Mouse (Mus musculus) heart, embryonic 10.5 days (tissue): ENCODE results near the gene A1cf. TPM values are rescaled to one million over a fixed set of nuclear protein-coding genes. Genes with fewer than 3 reads are reported as not detected.

Experiments
- DNase-seq: peaks from one replicate; pipeline ENCODE4 v3.0.0-alpha.2; 2017; ENCODE audit warnings: low spot score
- H3K27ac ChIP-seq: fragments of 300-500 bp; sonication (generic); 2 replicates; pipeline ENCODE4 v1.5.1; 2016; ENCODE audit warnings: mild to moderate bottlenecking
- H3K27me3 ChIP-seq: fragments of 300-500 bp; sonication (generic); 2 replicates; pipeline ENCODE4 v1.6.1; 2016; ENCODE audit warnings: mild to moderate bottlenecking; ENCODE audit not compliant: poor library complexity, insufficient read depth, severe bottlenecking
- H3K36me3 ChIP-seq: fragments of 300-500 bp; sonication (generic); 2 replicates; pipeline ENCODE4 v1.6.1; 2016; ENCODE audit warnings: mild to moderate bottlenecking, moderate library complexity
- H3K4me1 ChIP-seq: fragments of 300-500 bp; sonication (generic); 2 replicates; pipeline ENCODE4 v1.6.1; 2016; ENCODE audit warnings: mild to moderate bottlenecking
- H3K4me3 ChIP-seq: fragments of 300-500 bp; sonication (generic); 2 replicates; pipeline ENCODE4 v1.5.1; 2016; ENCODE audit warnings: mild to moderate bottlenecking, moderate library complexity
- H3K9me3 ChIP-seq: fragments of 300-500 bp; sonication (generic); 2 replicates; pipeline ENCODE4 v1.6.1; 2016; ENCODE audit warnings: mild to moderate bottlenecking, moderate library complexity
- whole genome bisulfite sequencing: fragments of 180-500 bp; shearing (Covaris S2); methylation state at CpG from one replicate; pipeline ENCODE4 v1.1.7; 2016; 5-methylcytosine and 5-hydroxymethylcytosine counted together
- polyA plus RNA-seq: library from polyadenylated mRNA; unstranded; fragments of >200 nt; fragmentation: Nextera tagmentation; extraction: Ambion mirVana; gene quantifications from 2 replicates; pipeline ENCODE4 v1.2.1, GENCODE M21; 2016

Gene A1cf
- polyA plus RNA-seq, 1 experiment from 2014 or later = 3.0 TPM

DNA sequence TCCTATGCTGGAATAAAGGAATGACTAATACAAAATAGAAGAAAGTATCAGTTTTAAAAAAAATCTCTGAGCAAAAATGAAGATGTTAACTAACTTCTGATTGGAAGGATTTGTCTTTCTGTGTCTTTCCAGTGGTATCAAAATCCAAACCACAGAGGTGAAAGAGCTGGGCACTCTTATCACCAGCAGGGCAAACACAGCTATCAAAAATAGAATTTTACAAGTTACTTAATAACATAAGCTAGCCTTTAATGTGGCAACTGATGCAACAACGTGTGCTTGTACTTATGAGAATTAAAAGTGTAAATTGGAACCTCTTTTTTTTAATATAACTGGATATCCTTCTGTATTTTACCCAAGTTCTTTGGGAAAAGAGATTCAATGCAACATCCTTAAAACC lies 27.4 kb downstream of the A1cf start:
- Histone ChIP-seq H3K27me3 (no peaks in the 10 kb centered on the region), H3K27ac (no peak overlapping the region), H3K4me3 (no peak overlapping the region), H3K4me1 (no peaks in the 10 kb centered on the region), H3K36me3 (no peaks in the 10 kb centered on the region), H3K9me3 (no peaks in the 10 kb centered on the region)
- no peak for DNase-seq
- 75% methylated on average over 1 of the region's 1 CpGs for WGBS

DNA sequence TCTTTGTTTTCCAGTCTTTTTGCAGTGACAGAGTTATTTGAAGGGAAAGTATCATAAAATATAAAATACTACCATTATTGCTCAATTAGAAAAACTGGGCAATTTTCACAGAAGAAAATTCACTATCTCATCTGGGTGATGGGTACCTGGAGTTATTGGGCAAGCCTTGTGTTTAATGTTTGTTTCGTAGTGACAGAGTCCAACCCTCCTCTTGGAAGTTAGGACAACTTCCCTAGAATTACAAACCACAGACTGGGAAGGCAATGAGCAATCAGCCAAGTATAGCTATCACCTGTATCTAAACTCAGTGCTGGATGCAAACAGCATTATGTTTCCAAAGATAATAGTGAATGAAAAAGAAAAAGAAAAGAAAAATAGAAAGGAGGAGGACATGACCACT lies 28.1 kb downstream of the A1cf start:
- Histone ChIP-seq H3K4me3 (no peak overlapping the region), H3K9me3 (no peaks in the 10 kb centered on the region), H3K4me1 (no peaks in the 10 kb centered on the region), H3K27ac (no peak overlapping the region), H3K27me3 (no peaks in the 10 kb centered on the region), H3K36me3 (no peaks in the 10 kb centered on the region)
- no peak for DNase-seq
- 73% methylated on average over 1 of the region's 1 CpGs for WGBS

DNA sequence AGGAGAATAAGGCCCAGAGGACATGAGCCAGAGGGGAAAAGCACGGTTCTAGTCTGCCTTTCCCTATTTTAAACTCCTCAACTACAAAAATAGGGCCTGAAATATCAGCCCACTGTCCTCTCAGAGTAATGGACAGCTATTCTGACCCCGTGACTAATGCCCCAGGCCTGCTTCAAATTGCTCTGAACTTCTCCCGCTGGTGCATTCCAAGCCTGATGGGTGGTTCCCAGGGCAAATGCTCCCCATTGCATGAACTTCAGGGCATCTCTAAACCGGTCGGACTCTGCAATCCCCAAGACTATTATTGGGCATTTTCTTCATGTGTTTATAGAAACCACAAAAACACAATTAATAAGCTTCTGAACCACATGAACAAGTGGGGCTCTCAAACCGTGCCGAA lies 37.1 kb downstream of the A1cf start:
- Histone ChIP-seq H3K9me3 (no peaks in the 10 kb centered on the region), H3K4me3 (no peak overlapping the region), H3K27ac (no peak overlapping the region), H3K4me1 (no peaks in the 10 kb centered on the region), H3K36me3 (no peaks in the 10 kb centered on the region), H3K27me3 (no peaks in the 10 kb centered on the region)
- DNase-seq = no peak
- WGBS = 59% methylated on average over 7 of the region's 7 CpGs

DNA sequence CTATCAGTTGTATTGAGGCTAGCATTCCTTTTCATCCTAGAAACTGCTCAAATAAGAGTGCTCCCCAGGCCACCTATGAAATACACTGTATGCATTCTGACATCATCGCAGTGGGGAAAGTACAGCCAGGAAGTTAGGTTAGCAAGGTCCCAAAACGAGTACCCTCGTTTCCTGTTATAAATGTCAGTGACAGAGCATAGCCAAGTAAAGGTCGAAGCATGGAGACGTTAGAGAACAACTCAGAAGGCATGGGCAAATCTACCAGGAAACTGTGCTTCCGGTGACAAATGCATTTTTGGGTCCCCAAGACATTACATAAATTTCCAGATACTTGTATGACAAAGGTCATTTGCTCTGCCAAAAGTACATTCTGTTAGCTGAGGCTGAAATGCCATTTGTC lies 41.9 kb downstream of the A1cf start:
- DNase-seq = no peak
- no peaks in the 10 kb centered on the region for H3K4me1 ChIP-seq
- WGBS = 77% methylated on average over 6 of the region's 6 CpGs
- H3K36me3 ChIP-seq = no peaks in the 10 kb centered on the region
- no peaks in the 10 kb centered on the region for H3K9me3 ChIP-seq
- no peak overlapping the region for H3K27ac ChIP-seq
- no peak overlapping the region for H3K4me3 ChIP-seq
- H3K27me3 ChIP-seq = no peaks in the 10 kb centered on the region

DNA sequence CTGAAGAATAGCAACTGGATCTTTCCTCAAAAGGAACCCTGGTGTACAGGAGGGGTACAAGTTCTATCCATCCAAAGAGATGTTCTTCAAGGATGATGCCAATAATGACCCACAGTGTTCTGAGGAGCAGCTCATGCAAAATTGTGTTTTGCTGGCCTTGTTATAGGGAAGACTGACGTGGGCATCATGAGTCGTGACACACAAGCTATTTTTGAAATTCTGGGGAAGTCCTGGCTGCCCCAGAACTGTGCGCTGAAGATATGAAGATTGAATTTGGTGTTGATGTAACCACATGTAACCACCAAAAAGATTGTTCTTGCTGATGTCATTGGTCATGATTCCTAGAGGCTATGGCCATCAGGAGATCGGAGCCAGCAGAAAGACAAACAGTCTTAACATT lies 45.4 kb downstream of the A1cf start:
- no peaks in the 10 kb centered on the region for H3K27me3 ChIP-seq
- 85% methylated on average over 4 of the region's 4 CpGs for WGBS
- no peak overlapping the region for H3K27ac ChIP-seq
- no peak for DNase-seq
- H3K9me3 ChIP-seq = no peaks in the 10 kb centered on the region
- no peaks in the 10 kb centered on the region for H3K4me1 ChIP-seq
- no peak overlapping the region for H3K4me3 ChIP-seq
- no peaks in the 10 kb centered on the region for H3K36me3 ChIP-seq

DNA sequence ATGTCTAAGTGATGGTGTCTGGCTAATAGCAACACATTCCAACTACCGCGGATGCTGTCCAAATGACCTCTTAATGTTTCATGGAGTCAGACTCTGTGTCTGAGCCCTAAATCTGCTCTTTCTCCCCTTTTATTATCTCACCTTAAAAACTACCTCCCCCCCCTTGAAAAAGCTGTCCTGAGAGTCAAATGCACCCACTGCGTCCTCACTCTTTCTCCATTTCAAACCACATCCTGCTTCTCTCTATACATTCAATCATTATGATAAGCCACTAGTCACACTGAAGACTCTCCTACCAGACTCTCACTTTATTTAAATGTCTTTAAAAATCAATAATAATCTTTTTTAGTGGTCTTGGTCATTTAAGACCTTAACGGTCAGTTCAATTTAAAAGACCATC lies 51.8 kb downstream of the A1cf start:
- Histone ChIP-seq H3K4me1 (no peaks in the 10 kb centered on the region), H3K36me3 (no peaks in the 10 kb centered on the region), H3K9me3 (no peaks in the 10 kb centered on the region), H3K27me3 (no peaks in the 10 kb centered on the region), H3K27ac (no peak overlapping the region), H3K4me3 (no peak overlapping the region)
- WGBS = 88% methylated on average over 4 of the region's 4 CpGs
- DNase-seq = no peak

DNA sequence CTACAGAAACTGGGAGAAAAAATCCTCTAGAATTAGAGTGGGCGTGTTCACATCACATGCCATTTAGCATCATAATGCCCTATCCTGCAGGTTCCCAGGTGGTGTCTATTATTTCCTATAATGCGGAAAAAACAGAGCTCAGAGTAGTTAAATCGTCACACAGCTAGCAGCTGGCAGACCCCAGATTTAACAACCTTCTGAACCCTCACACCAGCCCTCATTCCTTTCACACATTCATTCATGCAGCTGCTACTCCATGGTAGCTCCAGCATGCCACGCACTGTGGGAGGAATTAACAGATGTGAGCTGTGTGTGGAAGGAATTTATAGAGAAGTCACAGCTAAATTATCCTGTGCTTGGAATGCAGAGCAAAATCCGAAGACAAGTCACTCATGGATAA lies 53.3 kb downstream of the A1cf start:
- no peak for DNase-seq

DNA sequence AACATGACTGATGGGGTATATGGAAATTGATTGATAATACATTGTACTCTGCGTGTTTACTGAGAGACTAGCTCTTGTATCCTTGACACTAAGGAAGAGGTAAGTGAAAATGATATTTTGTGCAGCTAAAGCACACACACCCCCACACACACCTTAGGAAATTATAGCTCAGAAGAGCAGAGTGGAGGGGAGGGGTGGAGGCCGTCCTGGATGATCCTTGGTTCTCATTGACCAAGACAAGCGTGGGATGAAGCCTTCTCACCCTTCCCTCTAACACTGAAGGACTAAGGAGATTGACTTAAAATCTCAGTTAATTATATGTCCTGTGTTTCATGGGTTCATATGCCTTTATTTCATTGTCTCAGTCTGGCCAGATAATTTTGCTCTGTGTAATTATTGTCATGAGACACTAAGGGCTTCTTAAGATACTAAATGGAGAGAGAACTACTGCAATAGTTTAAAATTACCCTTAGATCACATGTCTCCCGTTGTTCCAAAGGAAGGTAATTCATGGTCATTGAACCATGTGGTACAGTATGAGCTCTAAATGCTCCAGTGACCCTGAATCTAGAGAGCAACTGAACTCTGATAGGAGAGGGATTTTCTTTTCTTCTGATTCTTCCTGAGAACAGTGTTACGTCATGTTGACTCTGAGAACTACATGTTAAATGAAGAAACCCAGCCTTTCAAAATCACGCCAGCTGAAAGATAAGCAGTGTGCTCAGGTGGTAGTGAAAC lies 55.2 kb downstream of the A1cf start:
- Histone ChIP-seq H3K4me3 (no peak overlapping the region), H3K27me3 (no peaks in the 10 kb centered on the region), H3K4me1 (no peaks in the 10 kb centered on the region), H3K36me3 (no peaks in the 10 kb centered on the region), H3K9me3 (no peaks in the 10 kb centered on the region), H3K27ac (no peak overlapping the region)
- DNase-seq = no peak
- WGBS = 77% methylated on average over 6 of the region's 6 CpGs

More for the DNA sequence above, 53.3 kb downstream of the A1cf start:
- H3K27ac ChIP-seq = no peak overlapping the region
- 71% methylated on average over 5 of the region's 5 CpGs for WGBS
- no peaks in the 10 kb centered on the region for H3K9me3 ChIP-seq
- no peaks in the 10 kb centered on the region for H3K36me3 ChIP-seq
- no peaks in the 10 kb centered on the region for H3K27me3 ChIP-seq
- no peaks in the 10 kb centered on the region for H3K4me1 ChIP-seq
- H3K4me3 ChIP-seq = no peak overlapping the region

DNA sequence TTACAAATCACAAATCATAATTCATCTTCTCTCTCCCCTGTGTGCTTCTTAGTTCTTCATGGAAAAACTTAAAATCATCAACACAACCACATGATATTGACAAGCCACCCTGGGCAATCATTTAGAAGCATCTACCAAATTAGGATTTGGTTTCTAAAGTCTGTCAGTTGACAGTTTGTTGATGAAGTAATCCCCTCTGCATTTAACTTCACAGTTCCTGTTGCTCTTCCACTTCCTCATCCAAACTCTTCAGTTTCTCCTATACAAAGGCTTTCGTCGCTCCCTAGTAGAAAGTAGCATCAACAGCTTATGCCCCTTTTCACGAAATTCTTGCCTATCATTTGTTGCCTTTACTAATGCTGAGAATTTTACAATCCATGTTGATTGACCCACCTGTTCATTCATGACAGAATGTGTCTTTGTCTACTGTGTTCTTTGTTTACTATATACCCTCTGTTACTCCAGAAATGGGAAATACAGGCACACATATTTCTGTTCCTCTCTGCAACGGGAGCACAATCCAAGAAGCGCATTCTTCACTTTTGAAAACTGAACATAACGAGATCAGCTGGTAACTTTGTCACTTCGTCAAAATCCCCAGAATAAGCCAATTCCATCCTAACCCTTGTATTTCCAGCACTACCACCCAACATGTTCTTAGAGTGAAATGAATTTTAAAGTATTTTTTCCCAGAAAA lies 82.4 kb downstream of the A1cf start:
- 78% methylated on average over 7 of the region's 7 CpGs for WGBS
- no peaks in the 10 kb centered on the region for H3K4me1 ChIP-seq
- no peaks in the 10 kb centered on the region for H3K27me3 ChIP-seq
- DNase-seq = no peak
- no peak overlapping the region for H3K4me3 ChIP-seq
- H3K27ac ChIP-seq = no peak overlapping the region
- H3K36me3 ChIP-seq = no peaks in the 10 kb centered on the region
- no peaks in the 10 kb centered on the region for H3K9me3 ChIP-seq

DNA sequence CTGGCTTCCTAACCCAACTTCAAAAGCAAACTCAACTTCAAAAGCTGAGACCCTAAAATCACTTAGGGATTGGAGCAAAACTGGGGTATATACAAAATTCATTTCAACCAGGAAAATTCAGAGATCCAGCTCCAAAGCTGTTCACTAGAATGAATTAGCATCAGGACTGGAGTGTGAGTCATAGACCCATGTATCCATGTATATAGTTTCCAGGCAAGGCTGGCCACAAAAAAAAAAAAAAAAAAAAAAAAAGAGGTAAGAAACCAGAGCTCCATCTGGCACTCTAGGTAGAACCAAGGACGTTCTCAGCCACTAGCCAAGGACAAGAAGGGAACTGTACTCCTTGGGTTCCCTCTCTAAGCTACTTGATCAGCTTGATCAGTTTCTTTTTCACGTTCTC lies 85.2 kb downstream of the A1cf start:
- Histone ChIP-seq H3K27me3 (no peaks in the 10 kb centered on the region), H3K9me3 (no peaks in the 10 kb centered on the region), H3K4me3 (no peak overlapping the region), H3K4me1 (no peaks in the 10 kb centered on the region), H3K36me3 (no peaks in the 10 kb centered on the region), H3K27ac (no peak overlapping the region)
- 73% methylated on average over 2 of the region's 2 CpGs for WGBS
- no peak for DNase-seq

DNA sequence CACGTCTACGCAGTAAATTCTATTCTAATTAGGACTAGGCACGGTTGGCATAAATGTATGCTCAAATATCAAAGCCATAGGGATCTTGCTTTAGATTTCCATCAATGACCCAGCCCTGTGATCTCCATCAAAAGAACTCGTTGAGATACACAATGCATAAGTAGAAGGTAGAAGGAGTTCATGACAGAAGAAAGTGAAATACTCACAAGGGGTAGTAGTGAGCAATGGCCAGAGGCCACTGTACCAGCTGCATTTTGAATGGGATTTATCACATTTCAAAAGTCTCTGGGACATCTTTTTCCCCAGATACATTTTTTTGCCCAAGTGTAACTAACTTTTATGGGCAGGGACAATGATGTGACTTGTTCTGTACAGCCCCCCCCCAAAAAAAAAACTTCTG lies 85.7 kb downstream of the A1cf start:
- Histone ChIP-seq H3K36me3 (no peaks in the 10 kb centered on the region), H3K9me3 (no peaks in the 10 kb centered on the region), H3K4me1 (no peaks in the 10 kb centered on the region), H3K27me3 (no peaks in the 10 kb centered on the region), H3K4me3 (no peak overlapping the region), H3K27ac (no peak overlapping the region)
- DNase-seq = no peak
- WGBS = 88% methylated on average over 4 of the region's 4 CpGs

DNA sequence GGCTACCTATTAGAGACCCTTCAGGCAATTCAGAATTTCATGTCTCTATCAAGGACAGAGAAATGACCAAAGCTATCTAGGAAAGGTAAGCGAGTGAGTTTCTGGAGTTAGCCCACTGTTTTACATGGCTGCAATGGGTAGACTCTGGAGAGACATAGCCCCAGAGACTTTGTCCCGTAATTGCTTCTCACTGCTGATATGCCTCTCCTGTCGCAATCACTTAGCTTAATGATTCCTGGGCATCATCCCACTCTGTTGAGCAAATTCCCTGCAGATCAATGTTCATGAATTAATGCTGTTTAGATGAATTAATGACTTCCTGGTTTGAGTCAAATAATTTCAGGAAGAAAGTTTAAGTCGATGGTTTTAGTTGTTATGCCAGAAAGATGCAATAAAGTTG lies 86.1 kb downstream of the A1cf start:
- DNase-seq = no peak
- 88% methylated on average over 4 of the region's 4 CpGs for WGBS
- Histone ChIP-seq H3K27me3 (no peaks in the 10 kb centered on the region), H3K9me3 (no peaks in the 10 kb centered on the region), H3K4me3 (no peak overlapping the region), H3K27ac (no peak overlapping the region), H3K4me1 (no peaks in the 10 kb centered on the region), H3K36me3 (no peaks in the 10 kb centered on the region)

DNA sequence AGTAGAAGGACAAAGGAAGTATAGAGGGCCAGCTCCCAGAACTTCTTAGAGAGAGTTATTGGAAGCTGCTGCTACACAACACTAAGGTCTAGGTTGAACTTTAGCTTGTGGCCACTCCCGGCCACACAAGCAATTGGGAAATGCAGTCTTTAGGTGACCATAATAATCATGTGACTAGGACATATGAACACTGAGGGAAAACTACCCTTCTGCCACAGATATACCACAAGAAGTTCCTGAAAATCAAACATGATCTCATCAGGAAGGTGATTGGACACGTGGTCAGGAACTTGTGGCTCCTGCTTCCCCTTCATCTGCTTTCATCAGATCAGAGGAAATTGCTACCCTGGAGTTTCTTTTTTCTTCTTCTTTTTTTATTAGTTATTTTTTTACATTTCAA lies 87.8 kb downstream of the A1cf start:
- WGBS = 68% methylated on average over 2 of the region's 2 CpGs
- no peak overlapping the region for H3K27ac ChIP-seq
- H3K9me3 ChIP-seq = no peaks in the 10 kb centered on the region

DNA sequence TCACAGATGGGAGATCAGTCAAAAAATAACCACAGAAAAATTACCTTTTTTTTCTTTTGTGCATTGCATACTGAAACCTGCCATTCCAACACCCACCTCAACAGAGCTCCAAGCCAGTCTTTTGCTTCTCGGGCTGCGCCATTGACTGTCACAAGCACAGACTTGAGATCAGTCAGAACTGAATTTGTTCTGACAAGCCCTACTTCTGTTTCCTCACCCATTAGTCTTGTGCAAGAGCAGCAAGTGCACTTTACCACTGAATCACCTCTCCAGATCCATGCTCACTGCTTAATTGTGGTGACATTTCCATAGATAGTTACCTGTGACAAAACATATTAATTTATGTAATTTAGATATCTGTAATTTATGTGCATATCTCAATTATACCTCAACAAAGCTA lies 91.9 kb downstream of the A1cf start:
- Histone ChIP-seq H3K4me1 (peaks cover 3% of the 10 kb centered on the region; the same call in 1 of the 2 replicates), H3K27me3 (no peaks in the 10 kb centered on the region), H3K9me3 (no peaks in the 10 kb centered on the region), H3K36me3 (no peaks in the 10 kb centered on the region), H3K27ac (no peak overlapping the region), H3K4me3 (no peak overlapping the region)
- no peak for DNase-seq
- WGBS = 85% methylated on average over 2 of the region's 2 CpGs

More for the DNA sequence above, 87.8 kb downstream of the A1cf start:
- no peaks in the 10 kb centered on the region for H3K36me3 ChIP-seq
- no peaks in the 10 kb centered on the region for H3K27me3 ChIP-seq
- H3K4me1 ChIP-seq = no peaks in the 10 kb centered on the region
- no peak overlapping the region for H3K4me3 ChIP-seq
- no peak for DNase-seq
